Mouse (Mus musculus) embryonic facial prominence, embryonic 14.5 days (tissue): ENCODE results near the gene Esf1. TPM values are rescaled to one million over a fixed set of nuclear protein-coding genes. Genes with fewer than 3 reads are reported as not detected.
"Not testable (repeated sequence)": the region's sequence is repeated elsewhere in the genome, so short reads cannot be mapped to it uniquely, and the experiment has no call there.

ENCODE experiments used
- ATAC-seq: fragments of 200-750 bp; cut with Nextera tagmentation; 2 replicates; pipeline ENCODE4 v1.8.0; 2017; ENCODE audit warnings: low read depth, moderate number of reproducible peaks, moderate TSS enrichment
- DNase-seq: peaks from one replicate; pipeline ENCODE4 v3.0.0-alpha.2; 2015; ENCODE audit warnings: low spot score
- H3K27ac ChIP-seq: fragments of 300-500 bp; sonication (generic); replicated peaks from 2 replicates; pipeline ENCODE4 v1.5.1; 2014; ENCODE audit warnings: low read depth, mild to moderate bottlenecking, low read length, moderate library complexity
- H3K27me3 ChIP-seq: fragments of 300-500 bp; sonication (generic); replicated peaks from 2 replicates; pipeline ENCODE4 v1.6.1; 2014; ENCODE audit warnings: low read length; ENCODE audit not compliant: control insufficient read depth, insufficient read depth
- H3K36me3 ChIP-seq: fragments of 300-500 bp; sonication (generic); 2 replicates; pipeline ENCODE4 v1.6.1; 2014; ENCODE audit warnings: low read length, mixed read lengths; ENCODE audit not compliant: control insufficient read depth, insufficient read depth
- H3K4me1 ChIP-seq: fragments of 300-500 bp; sonication (generic); 2 replicates; pipeline ENCODE4 v1.6.1; 2014; ENCODE audit warnings: antibody characterized with exemption, low read length; ENCODE audit not compliant: control insufficient read depth, insufficient read depth
- H3K4me2 ChIP-seq: fragments of 300-500 bp; sonication (generic); 2 replicates; pipeline ENCODE4 v1.6.1; 2014; ENCODE audit warnings: low read depth, mild to moderate bottlenecking, low read length, moderate library complexity, mixed read lengths
- H3K4me3 ChIP-seq: fragments of 300-500 bp; sonication (generic); 2 replicates; pipeline ENCODE4 v1.5.1; 2014; ENCODE audit warnings: low read depth, mild to moderate bottlenecking, low read length
- H3K9ac ChIP-seq: fragments of 300-500 bp; sonication (generic); 2 replicates; pipeline ENCODE4 v1.6.1; 2014; ENCODE audit warnings: low read depth, mild to moderate bottlenecking, low read length, moderate library complexity, mixed read lengths
- H3K9me3 ChIP-seq: fragments of 300-500 bp; sonication (generic); 2 replicates; pipeline ENCODE4 v1.6.1; 2016; ENCODE audit warnings: low read length; ENCODE audit not compliant: control insufficient read depth
- WGBS: fragments of 180-500 bp; shearing (Covaris S2); extraction: QIAGEN DNeasy Blood & Tissue Kit; methylation state at CpG from one replicate; pipeline ENCODE4 v1.1.7; 2014; 5-methylcytosine and 5-hydroxymethylcytosine counted together
- polyA plus RNA-seq: library from polyadenylated mRNA; unstranded; fragments of >200 nt; fragmentation: Nextera tagmentation; extraction: Ambion mirVana; gene quantifications from 2 replicates; pipeline ENCODE4 v1.2.1, GENCODE M21; 2014

The Esf1 gene
- polyA plus RNA-seq, 1 experiment from 2014 or later = 17.8 TPM

GRCm38 (mm10) chr2:140170803-140171553, 614 bp upstream of the Esf1 start:
- ATAC-seq (peak; percentile 92), DNase-seq (peak; percentile 66)
- peak overlapping the region; percentile 69 for H3K4me2 ChIP-seq
- H3K9me3 ChIP-seq = no peaks in the 10 kb centered on the region
- peaks cover 22% of the 10 kb centered on the region for H3K36me3 ChIP-seq
- 8% methylated on average over 28 of the region's 28 CpGs for WGBS
- peaks cover 4% of the 10 kb centered on the region; the same call in 1 of the 2 replicates for H3K4me1 ChIP-seq
- H3K9ac ChIP-seq = peak overlapping the region; percentile 82
- peak overlapping the region; percentile 76 for H3K4me3 ChIP-seq
- H3K27me3 ChIP-seq = no peaks in the 10 kb centered on the region
- H3K27ac ChIP-seq = peak overlapping the region; percentile 75

DNA sequence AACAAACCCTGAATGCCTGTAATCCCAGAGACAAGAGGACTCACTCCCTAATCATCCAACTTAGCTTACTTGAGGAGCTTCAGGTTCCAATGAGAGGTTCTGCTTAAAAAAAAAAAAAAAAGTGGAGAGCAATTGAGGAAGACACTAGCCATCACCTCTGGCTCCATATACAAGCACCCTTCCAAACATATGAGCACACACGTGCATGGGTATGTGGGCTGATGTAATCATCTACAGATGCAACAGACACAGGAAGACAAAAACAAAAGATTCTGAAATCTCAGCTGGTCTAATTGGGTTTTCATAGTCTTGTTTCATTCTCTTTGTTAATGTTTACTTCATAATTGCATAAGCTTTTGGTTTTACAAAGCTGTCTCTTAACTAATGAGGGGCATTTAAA, 1.3 kb downstream of the Esf1 start:
- Histone ChIP-seq H3K9me3 (no peaks in the 10 kb centered on the region), H3K4me2 (no peak overlapping the region), H3K4me1 (peaks cover 4% of the 10 kb centered on the region; the same call in 1 of the 2 replicates), H3K4me3 (no peak overlapping the region; the same call in 1 of the 2 replicates), H3K9ac (no peak overlapping the region), H3K36me3 (peaks cover 29% of the 10 kb centered on the region), H3K27ac (no peak overlapping the region), H3K27me3 (no peaks in the 10 kb centered on the region)
- ATAC-seq (no peak), DNase-seq (no peak)
- 57% methylated on average over 1 of the region's 1 CpGs for WGBS

- ATAC-seq (no peak), DNase-seq (no peak)
- no peak overlapping the region for H3K4me2 ChIP-seq
- H3K4me3 ChIP-seq = no peak overlapping the region
- no peak overlapping the region for H3K27ac ChIP-seq
- H3K36me3 ChIP-seq = peaks cover 40% of the 10 kb centered on the region
- WGBS = 94% methylated on average over 5 of the region's 5 CpGs
- no peak overlapping the region for H3K9ac ChIP-seq
- no peaks in the 10 kb centered on the region for H3K4me1 ChIP-seq
- H3K9me3 ChIP-seq = no peaks in the 10 kb centered on the region
- no peaks in the 10 kb centered on the region for H3K27me3 ChIP-seq
Observed at GRCm38 (mm10) chr2:140163351-140163854, 7.0 kb downstream of the Esf1 start.

DNA sequence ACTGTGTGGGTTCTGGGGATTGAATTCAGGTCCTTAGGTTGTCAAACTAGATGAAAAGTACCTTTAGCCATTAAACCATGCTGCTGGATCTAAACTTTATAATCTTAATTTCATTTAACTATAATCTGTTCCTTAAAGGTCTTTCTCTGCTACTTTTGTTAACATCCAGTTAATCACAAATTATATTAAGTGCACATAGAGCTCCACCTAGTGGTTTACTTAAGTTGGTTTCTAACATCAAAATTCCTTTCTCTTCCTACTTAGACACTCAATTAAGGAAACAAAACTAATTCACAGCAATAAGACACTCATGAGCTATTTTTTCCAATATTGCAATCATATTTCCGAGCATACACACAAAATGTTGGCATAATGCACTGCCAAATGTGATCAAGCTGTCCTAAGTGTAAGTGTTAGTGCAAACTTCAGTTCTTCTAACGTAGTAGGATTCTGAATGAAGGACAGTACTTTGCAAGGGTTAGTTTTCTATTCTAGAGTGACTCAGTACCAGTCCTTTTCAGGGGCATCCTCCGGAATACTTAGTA, 11.1 kb downstream of the Esf1 start:
- Histone ChIP-seq H3K27me3 (no peaks in the 10 kb centered on the region), H3K4me2 (no peak overlapping the region), H3K9ac (no peak overlapping the region), H3K36me3 (peaks cover 47% of the 10 kb centered on the region), H3K4me1 (no peaks in the 10 kb centered on the region), H3K9me3 (no peaks in the 10 kb centered on the region), H3K4me3 (no peak overlapping the region), H3K27ac (no peak overlapping the region)
- DNase-seq (peak; percentile 57), ATAC-seq (no peak)
- 71% methylated on average over 3 of the region's 3 CpGs for WGBS

DNA sequence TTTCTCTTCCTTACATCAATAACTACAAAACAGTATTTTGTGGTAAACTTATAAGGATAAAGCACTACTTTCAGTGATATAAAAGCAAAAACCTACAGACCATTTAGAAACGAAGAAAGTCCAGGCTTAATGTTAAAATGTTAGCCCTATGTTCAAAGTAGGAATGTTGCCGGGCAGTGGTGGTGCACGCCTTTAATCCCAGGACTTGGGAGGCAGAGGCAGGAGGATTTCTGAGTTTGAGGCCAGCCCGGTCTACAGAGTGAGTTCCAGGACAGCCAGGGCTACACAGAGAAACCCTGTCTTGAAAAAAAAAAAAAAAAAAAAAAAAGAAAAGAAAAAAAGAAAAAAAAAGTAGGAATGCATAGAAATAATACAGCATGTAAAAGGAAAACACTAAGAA, 18.6 kb downstream of the Esf1 start, which contains the start of gene Gm17374:
TSS of gene Gm17374 (plus strand) at position 301 of the 400 bp plus-strand sequence.
- not testable (repeated sequence) for DNase-seq, ATAC-seq, H3K27me3 ChIP-seq, H3K9ac ChIP-seq, H3K4me2 ChIP-seq, H3K4me3 ChIP-seq, H3K4me1 ChIP-seq, H3K27ac ChIP-seq, H3K9me3 ChIP-seq
- peaks cover 44% of the 10 kb centered on the region for H3K36me3 ChIP-seq
- WGBS = 86% methylated on average over 4 of the region's 4 CpGs

GRCm38 (mm10) chr2:140125516-140125915, 44.8 kb downstream of the Esf1 start:
- WGBS = 82% methylated on average over 2 of the region's 2 CpGs
- DNase-seq = no peak
- Histone ChIP-seq H3K4me2 (no peak overlapping the region), H3K27me3 (no peaks in the 10 kb centered on the region), H3K9me3 (no peaks in the 10 kb centered on the region), H3K27ac (no peak overlapping the region), H3K36me3 (peaks cover 73% of the 10 kb centered on the region), H3K4me3 (no peak overlapping the region), H3K9ac (no peak overlapping the region), H3K4me1 (no peaks in the 10 kb centered on the region)
- no peak for ATAC-seq

DNA sequence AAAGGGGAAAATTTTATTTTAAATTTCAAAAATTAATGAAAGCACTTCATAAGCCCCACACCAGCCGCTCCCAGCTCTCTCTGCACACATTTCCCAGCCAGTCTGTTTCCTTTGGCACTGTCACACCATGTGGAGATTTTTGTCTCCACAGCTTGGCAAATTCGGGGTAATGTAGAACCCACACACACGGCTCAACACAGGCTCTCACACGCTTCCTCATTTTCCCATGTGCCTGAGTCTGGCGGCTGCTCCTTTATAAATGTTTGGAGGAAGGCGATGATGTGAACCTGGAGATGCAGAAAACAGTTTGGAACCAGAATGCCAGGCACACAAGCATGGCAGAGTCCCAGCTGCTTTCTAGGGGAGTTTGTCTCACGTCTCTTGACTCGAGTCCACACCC, 56.5 kb downstream of the Esf1 start:
- DNase-seq (no peak), ATAC-seq (no peak)
- H3K9me3 ChIP-seq = no peaks in the 10 kb centered on the region
- H3K4me1 ChIP-seq = no peaks in the 10 kb centered on the region
- H3K36me3 ChIP-seq = no peaks in the 10 kb centered on the region
- H3K4me2 ChIP-seq = no peak overlapping the region
- no peaks in the 10 kb centered on the region for H3K27me3 ChIP-seq
- WGBS = 77% methylated on average over 8 of the region's 8 CpGs
- no peak overlapping the region for H3K4me3 ChIP-seq
- H3K27ac ChIP-seq = no peak overlapping the region
- no peak overlapping the region for H3K9ac ChIP-seq

- H3K36me3 ChIP-seq = no peaks in the 10 kb centered on the region
- no peak overlapping the region for H3K4me2 ChIP-seq
- H3K9ac ChIP-seq = no peak overlapping the region
- DNase-seq (no peak), ATAC-seq (no peak)
- no peak overlapping the region for H3K4me3 ChIP-seq
- no peak overlapping the region for H3K27ac ChIP-seq
- 30% methylated on average over 1 of the region's 1 CpGs for WGBS
- no peaks in the 10 kb centered on the region for H3K9me3 ChIP-seq
- no peaks in the 10 kb centered on the region for H3K4me1 ChIP-seq
- H3K27me3 ChIP-seq = no peaks in the 10 kb centered on the region
Observed at GRCm38 (mm10) chr2:140108945-140109344, 61.4 kb downstream of the Esf1 start.
